Mouse (Mus musculus): ENCODE data around the gene Zfp786. TPM values are rescaled to one million over a fixed set of nuclear protein-coding genes. Genes with fewer than 3 reads are reported as not detected.
"Not testable (repeated sequence)": the region's sequence is repeated elsewhere in the genome, so short reads cannot be mapped to it uniquely, and the experiment has no call there.

Gene Zfp786
- polyA plus RNA-seq, 1 experiment from 2014 or later: 16.0 TPM

- H3K27ac ChIP-seq (replicated peaks; ENCODE audit: low read depth, low read length): peak overlapping the region; percentile 85
- H3K4me3 ChIP-seq (replicated peaks; ENCODE audit: low read depth, low read length): peak overlapping the region; percentile 48
- no peaks in the 10 kb centered on the region for H3K9me3 ChIP-seq (ENCODE audit: control insufficient read depth, low read length)
- ATAC-seq (ENCODE audit: low FRiP score, low TSS enrichment) (peak; percentile 65; the same call in 1 of the 2 replicates), DNase-seq (peak; percentile 87)
- H3K4me1 ChIP-seq (ENCODE audit: control insufficient read depth, insufficient read depth, low read length): peaks cover 11% of the 10 kb centered on the region; the same call in 1 of the 2 replicates
- H3K27me3 ChIP-seq (ENCODE audit: control insufficient read depth, insufficient read depth, low read length): no peaks in the 10 kb centered on the region
- H3K36me3 ChIP-seq (ENCODE audit: control insufficient read depth, insufficient read depth, low read length): no peaks in the 10 kb centered on the region
- peak overlapping the region; percentile 54 for H3K9ac ChIP-seq (replicated peaks; ENCODE audit: low read length)
- H3K4me2 ChIP-seq (ENCODE audit: low read length): peak overlapping the region; percentile 52
- WGBS: under 1% methylated on average over 21 of the region's 21 CpGs
Observed at GRCm38 (mm10) chr6:47781091-47781968, 49.3 kb downstream of the Zfp786 start.

- Histone ChIP-seq H3K36me3 (ENCODE audit: control insufficient read depth, insufficient read depth, low read length) (no peaks in the 10 kb centered on the region), H3K4me3 (replicated peaks; ENCODE audit: low read depth, low read length) (peak overlapping the region; percentile 48), H3K9me3 (ENCODE audit: control insufficient read depth, low read length) (no peaks in the 10 kb centered on the region), H3K4me1 (ENCODE audit: control insufficient read depth, insufficient read depth, low read length) (peaks cover 11% of the 10 kb centered on the region; the same call in 1 of the 2 replicates), H3K27ac (replicated peaks; ENCODE audit: low read depth, low read length) (no peak overlapping the region), H3K9ac (replicated peaks; ENCODE audit: low read length) (no peak overlapping the region), H3K27me3 (ENCODE audit: control insufficient read depth, insufficient read depth, low read length) (no peaks in the 10 kb centered on the region), H3K4me2 (ENCODE audit: low read length) (peak overlapping the region; percentile 52)
- no peak for ATAC-seq (ENCODE audit: low FRiP score, low TSS enrichment)
- WGBS: 18% methylated on average over 2 of the region's 2 CpGs
- DNase-seq: peak; percentile 13
Observed at GRCm38 (mm10) chr6:47780576-47781013, 50.1 kb downstream of the Zfp786 start.

GRCm38 (mm10) chr6:47771760-47772159 lies 58.9 kb downstream of the Zfp786 start:
- H3K9ac ChIP-seq (replicated peaks; ENCODE audit: low read length); ATAC-seq (ENCODE audit: low FRiP score, low TSS enrichment); H3K9me3 ChIP-seq (ENCODE audit: control insufficient read depth, low read length); DNase-seq; H3K4me1 ChIP-seq (ENCODE audit: control insufficient read depth, insufficient read depth, low read length); H3K4me3 ChIP-seq (replicated peaks; ENCODE audit: low read depth, low read length); H3K27me3 ChIP-seq (ENCODE audit: control insufficient read depth, insufficient read depth, low read length); H3K36me3 ChIP-seq (ENCODE audit: control insufficient read depth, insufficient read depth, low read length); H3K27ac ChIP-seq (replicated peaks; ENCODE audit: low read depth, low read length): not testable (repeated sequence)
- 74% methylated on average over 7 of the region's 19 CpGs for WGBS
- peak overlapping the region; percentile 29; the same call in 1 of the 2 replicates for H3K4me2 ChIP-seq (ENCODE audit: low read length)

DNA sequence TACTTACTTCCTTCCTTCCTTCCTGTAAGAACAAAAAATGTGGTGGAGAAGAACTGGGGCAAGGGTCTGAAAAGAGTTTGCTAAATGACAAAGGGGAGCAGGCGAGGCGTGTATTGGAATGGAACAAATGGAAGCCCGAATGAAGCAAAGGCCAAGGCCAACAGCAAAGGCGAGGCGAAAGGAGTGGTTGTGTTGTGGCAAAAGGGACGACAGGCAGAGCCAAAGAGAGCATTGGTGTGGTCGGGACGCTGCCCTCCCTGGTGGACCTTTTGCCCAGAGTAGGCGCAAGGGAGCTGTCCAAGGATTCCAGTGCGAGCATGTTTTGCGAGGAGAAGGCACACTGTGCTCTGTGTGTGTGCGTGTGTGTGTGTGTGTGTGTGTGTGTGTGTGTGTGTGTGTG lies 59.6 kb downstream of the Zfp786 start:
- H3K9ac ChIP-seq (replicated peaks; ENCODE audit: low read length); H3K4me2 ChIP-seq (ENCODE audit: low read length); H3K27me3 ChIP-seq (ENCODE audit: control insufficient read depth, insufficient read depth, low read length); ATAC-seq (ENCODE audit: low FRiP score, low TSS enrichment); DNase-seq; H3K4me1 ChIP-seq (ENCODE audit: control insufficient read depth, insufficient read depth, low read length); H3K27ac ChIP-seq (replicated peaks; ENCODE audit: low read depth, low read length); H3K36me3 ChIP-seq (ENCODE audit: control insufficient read depth, insufficient read depth, low read length); H3K4me3 ChIP-seq (replicated peaks; ENCODE audit: low read depth, low read length); H3K9me3 ChIP-seq (ENCODE audit: control insufficient read depth, low read length): not testable (repeated sequence)
- 84% methylated on average over 12 of the region's 12 CpGs for WGBS

DNA sequence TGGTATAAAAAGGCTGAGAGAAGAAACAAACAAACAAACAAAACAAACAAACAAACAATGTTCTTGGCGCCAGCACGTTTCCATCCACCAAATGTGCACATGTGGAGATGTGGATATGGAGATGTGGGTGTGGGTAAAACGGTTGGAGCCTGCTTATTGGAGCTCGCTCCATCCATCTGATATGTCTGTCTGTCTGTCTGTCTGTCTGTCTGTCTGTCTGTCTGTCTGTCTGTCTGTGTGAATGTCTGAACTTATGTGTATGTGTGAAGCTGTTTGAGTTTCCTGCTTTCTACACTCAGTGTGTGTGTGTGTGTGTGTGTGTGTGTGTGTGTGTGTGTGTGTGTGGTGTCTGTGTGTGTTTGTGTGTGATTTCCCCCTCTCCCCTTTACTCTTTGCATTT lies 60.8 kb downstream of the Zfp786 start:
- not testable (repeated sequence) for H3K9me3 ChIP-seq (ENCODE audit: control insufficient read depth, low read length); H3K4me2 ChIP-seq (ENCODE audit: low read length); ATAC-seq (ENCODE audit: low FRiP score, low TSS enrichment); DNase-seq; H3K27me3 ChIP-seq (ENCODE audit: control insufficient read depth, insufficient read depth, low read length); H3K36me3 ChIP-seq (ENCODE audit: control insufficient read depth, insufficient read depth, low read length); H3K9ac ChIP-seq (replicated peaks; ENCODE audit: low read length); H3K4me1 ChIP-seq (ENCODE audit: control insufficient read depth, insufficient read depth, low read length); H3K4me3 ChIP-seq (replicated peaks; ENCODE audit: low read depth, low read length); H3K27ac ChIP-seq (replicated peaks; ENCODE audit: low read depth, low read length)
- WGBS: 68% methylated on average over 4 of the region's 4 CpGs

MicroRNAs within 50 kb of the gene (microRNA counts, 519-probe panel; counts per million panel counts)
- not detected for microRNA mmu-miR-704

Small RNA genes within 50 kb of the gene (microRNA-seq; reads per million reads assigned to microRNA genes)
- not detected for gene Mir704

Other genes starting within 250 kb of the Zfp786 start
- gene Ezh2, start 235.5 kb downstream of the Zfp786 start, polyA plus RNA-seq (2014; fragmentation: Nextera tagmentation; extraction: Ambion mirVana): 79.0 and 91.9 TPM in 2 replicates
- 107 and 148 TPM in 2 replicates for gene Pdia4, start 17.4 kb downstream of the Zfp786 start, polyA plus RNA-seq (2014; fragmentation: Nextera tagmentation; extraction: Ambion mirVana)
- gene Zfp398, start 4.8 kb upstream of the Zfp786 start, polyA plus RNA-seq (2014; fragmentation: Nextera tagmentation; extraction: Ambion mirVana): 18.7 and 20.4 TPM in 2 replicates
- gene Zfp282, start 46.3 kb upstream of the Zfp786 start, polyA plus RNA-seq (2014; fragmentation: Nextera tagmentation; extraction: Ambion mirVana): 18.4 and 19.7 TPM in 2 replicates
- 11.7 and 16.4 TPM in 2 replicates for gene Zfp212, start 89.6 kb upstream of the Zfp786 start, polyA plus RNA-seq (2014; fragmentation: Nextera tagmentation; extraction: Ambion mirVana)
- 14.0 and 17.9 TPM in 2 replicates for gene Zfp956, start 122.5 kb upstream of the Zfp786 start, polyA plus RNA-seq (2014; fragmentation: Nextera tagmentation; extraction: Ambion mirVana)
- gene Zfp777, start 218.0 kb upstream of the Zfp786 start, polyA plus RNA-seq (2014; fragmentation: Nextera tagmentation; extraction: Ambion mirVana): 10.1 and 11.0 TPM in 2 replicates